Mouse (Mus musculus) neural tube, embryonic 15.5 days (tissue): ENCODE measurements around the gene Fbxl8. TPM values are rescaled to one million over a fixed set of nuclear protein-coding genes. Genes with fewer than 3 reads are reported as not detected.

Experiments used
- ATAC-seq: fragments of 200-750 bp; cut with Nextera tagmentation; 2 replicates; pipeline ENCODE4 v1.8.0; 2017; ENCODE audit warnings: mild to moderate bottlenecking, moderate TSS enrichment, moderate library complexity; ENCODE audit not compliant: low FRiP score
- H3K27ac ChIP-seq: fragments of 300-500 bp; sonication (generic); replicated peaks from 2 replicates; pipeline ENCODE4 v1.5.1; 2015; ENCODE audit warnings: mild to moderate bottlenecking, inconsistent platforms
- H3K27me3 ChIP-seq: fragments of 300-500 bp; sonication (generic); replicated peaks from 2 replicates; pipeline ENCODE4 v1.6.1; 2015; ENCODE audit warnings: inconsistent platforms
- H3K36me3 ChIP-seq: fragments of 300-500 bp; sonication (generic); 2 replicates; pipeline ENCODE4 v1.6.1; 2015; ENCODE audit warnings: inconsistent platforms
- H3K4me1 ChIP-seq: fragments of 300-500 bp; sonication (generic); 2 replicates; pipeline ENCODE4 v1.6.1; 2015; ENCODE audit warnings: inconsistent platforms
- H3K4me2 ChIP-seq: fragments of 300-500 bp; sonication (generic); 2 replicates; pipeline ENCODE4 v1.6.1; 2015; ENCODE audit warnings: inconsistent platforms, mild to moderate bottlenecking, moderate library complexity
- H3K4me3 ChIP-seq: fragments of 300-500 bp; sonication (generic); replicated peaks from 2 replicates; pipeline ENCODE4 v1.5.1; 2015; ENCODE audit warnings: mild to moderate bottlenecking, inconsistent platforms
- H3K9ac ChIP-seq: fragments of 300-500 bp; sonication (generic); replicated peaks from 2 replicates; pipeline ENCODE4 v1.6.1; 2015; ENCODE audit warnings: mild to moderate bottlenecking, inconsistent platforms
- H3K9me3 ChIP-seq: fragments of 300-500 bp; sonication (generic); replicated peaks from 2 replicates; pipeline ENCODE4 v1.6.1; 2016; ENCODE audit warnings: inconsistent platforms
- WGBS: fragments of 180-500 bp; shearing (Covaris S2); methylation state at CpG from one replicate; pipeline ENCODE4 v1.1.7; 2015; ENCODE audit warnings: mixed read lengths; 5-methylcytosine and 5-hydroxymethylcytosine counted together
- polyA plus RNA-seq: library from polyadenylated mRNA; unstranded; fragments of >200 nt; fragmentation: Nextera tagmentation; extraction: Ambion mirVana; gene quantifications from 2 replicates; pipeline ENCODE4 v1.2.1, GENCODE M21; 2015

Gene Fbxl8
- polyA plus RNA-seq, 1 experiment from 2014 or later = 1.9 TPM

DNA sequence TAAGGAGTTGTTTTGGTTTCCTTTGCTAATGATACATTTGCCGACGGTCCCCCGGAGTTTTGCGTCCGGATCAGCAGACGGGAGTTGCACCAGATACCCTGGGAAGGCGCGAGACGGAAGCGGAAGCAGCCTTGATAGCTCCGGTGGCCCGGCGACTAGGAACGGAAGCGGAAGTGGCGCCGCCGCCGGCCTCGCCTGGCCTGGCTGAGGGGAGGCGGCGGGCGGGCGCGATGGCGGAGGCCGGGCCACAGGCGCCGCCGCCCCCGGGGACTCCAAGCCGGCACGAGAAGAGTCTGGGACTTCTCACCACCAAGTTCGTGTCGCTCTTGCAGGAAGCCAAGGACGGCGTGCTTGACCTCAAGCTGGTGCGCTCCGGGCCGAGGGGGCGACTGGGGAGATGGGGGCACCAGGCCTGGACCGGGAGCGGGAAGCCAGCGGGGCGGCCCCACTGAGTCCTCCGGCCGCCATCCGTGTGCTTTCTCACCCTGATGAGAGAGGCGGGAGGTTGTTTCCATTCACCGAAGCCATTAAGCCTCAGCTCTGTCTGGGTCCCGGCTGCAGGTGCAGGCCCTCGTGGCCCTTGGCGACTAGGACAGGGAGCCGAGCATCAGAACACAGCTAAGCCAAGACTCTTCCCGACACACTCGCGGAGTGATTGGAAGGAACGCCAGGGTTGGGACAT, 33.2 kb downstream of the Fbxl8 start, which contains the start of gene E2f4:
E2f4 (plus strand) TSS at position 153 of the 682 bp plus-strand sequence.
- peaks cover 26% of the 10 kb centered on the region for H3K4me1 ChIP-seq
- H3K9ac ChIP-seq = peak within 1 kb of the TSS; percentile 82
- peak; percentile 89 for ATAC-seq
- H3K9me3 ChIP-seq = no peaks in the 10 kb centered on the region
- H3K4me2 ChIP-seq = peak within 1 kb of the TSS; percentile 90
- H3K36me3 ChIP-seq = peaks cover 37% of the 10 kb centered on the region
- H3K27me3 ChIP-seq = no peaks in the 10 kb centered on the region; the same call in 1 of the 2 replicates
- WGBS = under 1% methylated on average over 57 of the region's 58 CpGs
- peak within 1 kb of the TSS; percentile 75 for H3K4me3 ChIP-seq
- H3K27ac ChIP-seq = peak within 1 kb of the TSS; percentile 71

DNA sequence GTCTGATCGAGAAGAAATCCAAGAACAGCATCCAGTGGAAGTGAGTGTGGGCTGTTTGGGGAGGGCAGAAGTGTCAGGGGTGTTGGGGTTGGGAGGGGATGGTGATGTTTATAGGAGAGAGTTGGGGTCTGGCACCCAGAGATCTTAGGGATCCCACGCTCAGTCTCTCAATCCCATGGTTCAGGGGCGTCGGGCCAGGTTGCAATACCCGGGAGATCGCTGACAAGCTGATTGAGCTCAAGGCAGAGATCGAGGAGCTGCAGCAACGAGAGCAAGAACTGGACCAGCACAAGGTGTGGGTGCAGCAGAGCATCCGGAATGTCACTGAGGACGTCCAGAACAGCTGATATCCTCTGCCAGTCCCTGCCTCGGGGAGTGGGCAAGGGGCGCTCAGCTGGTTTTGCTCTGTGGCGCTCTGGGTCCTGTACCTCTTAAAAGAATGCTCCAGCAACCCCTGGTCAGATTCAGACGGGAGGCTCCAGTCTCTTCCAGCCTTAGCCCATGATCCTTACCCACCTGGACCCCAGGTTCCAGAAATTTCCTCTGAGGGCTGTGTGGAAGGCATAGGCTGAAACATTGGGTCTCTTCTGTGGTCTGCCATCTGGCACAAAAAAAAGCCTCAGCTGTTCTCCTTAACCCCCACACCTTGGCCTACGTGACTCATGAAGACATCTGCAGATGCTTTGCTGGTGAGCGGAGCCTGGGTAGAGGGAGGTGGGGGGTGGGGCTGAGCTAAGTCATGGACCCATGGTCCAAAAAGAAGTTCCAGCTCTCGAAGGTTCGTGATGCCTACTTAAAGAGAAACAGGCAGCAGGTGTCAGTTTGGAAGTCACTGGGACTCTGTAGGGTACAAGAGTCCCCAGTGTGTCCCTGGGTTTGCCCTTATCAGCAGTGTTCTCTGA, 34.2 kb downstream of the Fbxl8 start:
- peak overlapping the region; percentile 82 for H3K9ac ChIP-seq
- peak overlapping the region; percentile 75 for H3K4me3 ChIP-seq
- ATAC-seq = 0 out of 2 replicates have a peak, but pooled peaks have one; percentile 2
- H3K9me3 ChIP-seq = no peaks in the 10 kb centered on the region
- 67% methylated on average over 18 of the region's 18 CpGs for WGBS
- H3K4me1 ChIP-seq = peaks cover 26% of the 10 kb centered on the region
- peaks cover 44% of the 10 kb centered on the region for H3K36me3 ChIP-seq
- H3K27ac ChIP-seq = peak overlapping the region; percentile 61; the same call in 1 of the 2 replicates
- no peaks in the 10 kb centered on the region; the same call in 1 of the 2 replicates for H3K27me3 ChIP-seq
- H3K4me2 ChIP-seq = peak overlapping the region; percentile 90

DNA sequence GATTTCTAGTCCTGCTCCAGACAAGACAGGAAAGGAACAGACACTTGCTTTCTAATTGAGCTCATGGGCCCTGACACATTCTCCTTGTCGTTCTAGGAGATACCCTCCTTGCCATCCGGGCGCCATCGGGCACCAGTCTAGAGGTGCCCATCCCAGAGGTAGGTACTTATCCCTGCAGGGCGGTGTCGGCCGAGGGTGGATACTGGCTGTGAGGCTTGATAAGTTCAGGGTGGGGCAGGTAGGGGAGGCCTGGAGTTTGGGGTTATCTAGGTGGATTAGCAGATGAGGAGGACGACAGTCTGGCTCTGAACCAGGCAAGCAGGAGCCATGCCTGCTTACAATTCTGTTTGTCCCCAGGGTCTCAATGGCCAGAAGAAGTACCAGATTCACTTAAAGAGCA, 35.5 kb downstream of the Fbxl8 start:
- WGBS = 97% methylated on average over 8 of the region's 8 CpGs
- peaks cover 33% of the 10 kb centered on the region for H3K4me1 ChIP-seq
- no peaks in the 10 kb centered on the region; the same call in 1 of the 2 replicates for H3K27me3 ChIP-seq
- no peak for ATAC-seq
- H3K36me3 ChIP-seq = peaks cover 52% of the 10 kb centered on the region
- H3K4me3 ChIP-seq = no peak overlapping the region
- no peak overlapping the region for H3K9ac ChIP-seq
- H3K9me3 ChIP-seq = no peaks in the 10 kb centered on the region
- H3K27ac ChIP-seq = no peak overlapping the region
- no peak overlapping the region for H3K4me2 ChIP-seq

DNA sequence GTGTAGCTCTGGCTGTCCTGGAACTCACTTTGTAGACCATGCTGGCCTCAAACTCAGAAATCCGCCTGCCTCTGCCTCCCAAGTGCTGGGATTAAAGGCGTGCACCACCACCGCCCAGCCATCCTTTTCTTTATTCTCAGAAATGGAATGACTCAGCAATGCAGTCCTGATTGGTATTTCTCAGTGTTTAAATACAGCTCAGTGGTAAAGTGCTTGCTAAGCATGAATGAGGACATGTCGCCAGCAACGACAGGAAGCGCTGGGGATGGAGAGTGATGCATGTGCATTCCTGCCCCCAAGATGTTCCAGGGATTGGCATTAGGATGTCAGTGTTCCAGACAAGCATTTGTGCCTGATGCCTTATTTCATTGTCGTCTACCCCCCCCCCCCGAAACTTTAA, 38.9 kb downstream of the Fbxl8 start:
- Histone ChIP-seq H3K27ac (no peak overlapping the region), H3K9me3 (no peaks in the 10 kb centered on the region), H3K4me1 (peaks cover 34% of the 10 kb centered on the region), H3K27me3 (no peaks in the 10 kb centered on the region), H3K4me3 (no peak overlapping the region), H3K9ac (no peak overlapping the region), H3K4me2 (no peak overlapping the region), H3K36me3 (peaks cover 74% of the 10 kb centered on the region)
- 88% methylated on average over 8 of the region's 8 CpGs for WGBS
- ATAC-seq = no peak

DNA sequence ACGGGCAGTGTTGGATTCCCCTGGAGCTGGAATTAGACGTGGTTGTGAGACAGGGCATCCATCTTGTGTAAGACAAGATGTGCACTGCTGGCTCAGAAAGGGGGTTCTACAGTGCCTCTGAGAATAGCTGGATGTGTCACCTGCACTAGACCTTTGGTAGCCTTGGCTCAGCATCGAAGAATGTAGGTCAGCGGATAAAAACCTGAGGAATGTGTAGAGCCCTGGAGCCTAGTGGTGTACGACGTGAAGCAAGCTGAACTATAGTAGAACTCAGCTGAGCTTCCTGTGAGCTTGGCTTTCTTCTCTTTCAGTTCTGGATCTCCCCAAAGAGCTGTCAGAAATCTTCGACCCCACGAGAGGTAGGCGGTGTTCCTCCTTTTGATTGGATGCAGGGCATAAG, 39.4 kb downstream of the Fbxl8 start:
- Histone ChIP-seq H3K36me3 (peaks cover 76% of the 10 kb centered on the region), H3K27ac (no peak overlapping the region), H3K4me3 (no peak overlapping the region), H3K4me2 (no peak overlapping the region), H3K4me1 (peaks cover 29% of the 10 kb centered on the region), H3K9ac (no peak overlapping the region), H3K27me3 (no peaks in the 10 kb centered on the region), H3K9me3 (no peaks in the 10 kb centered on the region)
- WGBS = 77% methylated on average over 9 of the region's 9 CpGs
- ATAC-seq = no peak

DNA sequence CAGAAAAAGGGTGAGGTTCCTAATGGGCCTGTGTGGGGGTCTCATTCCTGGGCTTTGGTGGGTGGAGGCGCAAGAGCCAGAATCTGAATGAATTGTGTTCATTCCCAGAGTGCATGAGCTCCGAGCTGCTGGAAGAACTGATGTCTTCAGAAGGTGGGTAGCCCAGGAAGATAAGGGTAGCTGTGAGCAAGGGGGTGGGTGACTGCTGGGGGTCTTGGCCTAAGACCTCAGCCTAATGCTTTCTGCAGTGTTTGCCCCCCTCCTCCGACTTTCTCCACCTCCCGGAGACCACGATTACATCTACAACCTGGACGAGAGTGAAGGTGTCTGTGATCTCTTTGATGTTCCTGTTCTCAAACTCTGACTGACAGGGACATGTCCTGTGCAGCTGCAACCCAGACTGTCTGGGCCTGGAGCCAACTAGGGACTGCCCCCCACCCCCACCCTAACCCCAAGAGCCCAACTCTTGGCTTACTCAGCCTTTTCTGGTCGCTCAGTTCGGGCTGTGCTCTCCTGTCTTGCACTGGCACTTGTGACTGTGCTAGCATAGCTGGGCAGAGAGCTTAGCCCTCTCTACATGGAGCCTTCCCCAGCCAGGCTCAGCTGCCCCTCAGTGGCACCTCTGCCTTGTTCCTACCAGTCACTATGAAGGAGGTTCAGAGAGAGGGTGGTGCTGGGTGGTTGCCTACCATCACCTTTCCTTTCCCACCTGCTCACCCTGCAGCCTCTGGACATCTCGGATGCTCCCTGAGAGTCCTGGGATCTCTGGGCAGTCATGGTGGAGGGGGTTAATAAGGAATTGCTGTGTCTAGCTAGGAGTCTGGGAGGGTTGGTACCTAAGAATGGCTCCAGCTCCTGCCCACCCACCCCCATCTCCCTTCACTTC, 40.1 kb downstream of the Fbxl8 start:
- no peak for ATAC-seq
- Histone ChIP-seq H3K4me2 (no peak overlapping the region), H3K27ac (peak overlapping the region; percentile 48), H3K27me3 (no peaks in the 10 kb centered on the region), H3K36me3 (peaks cover 78% of the 10 kb centered on the region), H3K4me1 (peaks cover 24% of the 10 kb centered on the region), H3K9ac (no peak overlapping the region), H3K9me3 (no peaks in the 10 kb centered on the region), H3K4me3 (no peak overlapping the region)
- WGBS = 72% methylated on average over 9 of the region's 9 CpGs

DNA sequence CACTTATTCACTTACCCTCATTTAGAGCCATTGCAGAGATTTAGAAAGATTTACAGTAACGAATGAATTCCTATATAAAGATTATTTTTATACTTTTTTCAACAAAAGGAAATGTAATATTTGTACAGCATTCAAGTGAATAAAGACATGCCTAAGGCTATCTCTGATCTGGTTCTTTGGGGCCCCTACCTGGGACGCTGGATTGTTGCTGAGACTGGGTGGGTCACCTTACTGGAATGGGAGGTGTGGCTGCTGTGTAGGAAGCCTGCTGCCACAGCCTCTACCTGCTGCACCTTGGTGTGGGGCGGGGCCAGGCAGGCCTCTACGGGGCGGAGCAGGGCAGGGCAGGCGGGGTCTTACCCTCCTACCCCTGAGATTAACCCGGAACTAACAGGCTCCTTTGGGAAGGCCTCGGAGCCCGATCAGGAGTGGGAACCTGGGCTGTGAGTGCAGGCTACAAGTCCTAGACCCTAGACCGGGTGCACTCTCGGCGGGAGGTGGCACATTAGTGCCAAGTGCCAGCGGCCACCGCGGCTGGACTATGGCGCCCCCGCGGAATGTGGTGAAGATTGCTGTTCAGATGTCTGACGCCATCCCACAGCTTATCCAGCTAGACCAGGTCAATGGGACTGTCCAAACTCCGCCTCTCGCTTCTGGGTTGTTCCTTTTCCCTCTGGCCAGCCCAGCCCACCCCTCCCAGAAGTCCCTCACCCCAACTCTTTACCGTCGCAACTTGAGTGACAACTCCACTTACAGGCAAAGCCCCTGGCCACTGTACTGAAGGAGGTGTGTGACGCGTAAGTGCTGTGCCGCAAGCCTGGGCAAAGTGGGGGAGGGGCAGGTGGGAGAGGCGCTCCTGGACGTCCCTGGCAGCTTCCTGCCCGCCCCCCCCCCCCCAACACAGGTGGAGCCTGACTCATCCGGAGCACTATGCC, 41.0 kb downstream of the Fbxl8 start, which contains the start of gene Elmo3:
Elmo3 (plus strand) TSS at position 391 of the 935 bp plus-strand sequence.
- Histone ChIP-seq H3K27me3 (no peaks in the 10 kb centered on the region), H3K4me2 (peak within 1 kb of the TSS; percentile 50), H3K9ac (no peak within 1 kb of the TSS), H3K9me3 (no peaks in the 10 kb centered on the region), H3K4me3 (peak within 1 kb of the TSS; percentile 8), H3K27ac (peak within 1 kb of the TSS; percentile 48), H3K36me3 (peaks cover 78% of the 10 kb centered on the region), H3K4me1 (peaks cover 20% of the 10 kb centered on the region)
- 12% methylated on average over 30 of the region's 30 CpGs for WGBS
- ATAC-seq = peak; percentile 55

DNA sequence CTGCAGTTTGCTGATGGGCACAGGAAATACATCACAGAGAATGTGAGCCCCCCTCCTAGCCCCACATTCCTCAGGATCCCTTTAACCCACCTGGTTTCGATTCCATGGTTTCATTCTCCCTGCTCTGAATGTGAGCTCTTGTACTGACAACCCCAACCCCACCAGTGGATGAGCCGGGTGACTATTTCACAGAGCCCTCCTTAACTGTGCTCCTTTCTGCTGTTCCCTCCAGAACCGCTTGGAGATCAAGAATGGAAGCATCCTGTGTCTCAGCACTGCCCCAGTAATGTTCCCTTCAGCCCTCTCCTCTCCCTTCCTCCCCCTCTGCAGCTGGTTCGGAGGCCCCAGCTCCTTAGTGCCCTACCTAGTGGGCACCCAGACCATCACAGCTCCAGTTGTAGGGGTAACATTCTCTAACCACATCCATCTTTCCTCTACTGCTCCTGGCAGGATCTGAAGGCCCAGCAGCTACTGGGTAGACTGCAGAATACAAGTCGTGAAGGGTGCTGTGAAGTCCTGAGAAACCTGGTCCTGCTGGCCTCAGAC, 41.8 kb downstream of the Fbxl8 start:
- H3K4me3 ChIP-seq = no peak overlapping the region
- peak overlapping the region; percentile 50 for H3K4me2 ChIP-seq
- ATAC-seq = peak; percentile 14; the same call in 1 of the 2 replicates
- H3K27me3 ChIP-seq = no peaks in the 10 kb centered on the region
- 62% methylated on average over 5 of the region's 5 CpGs for WGBS
- peaks cover 74% of the 10 kb centered on the region for H3K36me3 ChIP-seq
- H3K9me3 ChIP-seq = no peaks in the 10 kb centered on the region
- no peak overlapping the region for H3K27ac ChIP-seq
- peaks cover 20% of the 10 kb centered on the region for H3K4me1 ChIP-seq
- H3K9ac ChIP-seq = no peak overlapping the region

DNA sequence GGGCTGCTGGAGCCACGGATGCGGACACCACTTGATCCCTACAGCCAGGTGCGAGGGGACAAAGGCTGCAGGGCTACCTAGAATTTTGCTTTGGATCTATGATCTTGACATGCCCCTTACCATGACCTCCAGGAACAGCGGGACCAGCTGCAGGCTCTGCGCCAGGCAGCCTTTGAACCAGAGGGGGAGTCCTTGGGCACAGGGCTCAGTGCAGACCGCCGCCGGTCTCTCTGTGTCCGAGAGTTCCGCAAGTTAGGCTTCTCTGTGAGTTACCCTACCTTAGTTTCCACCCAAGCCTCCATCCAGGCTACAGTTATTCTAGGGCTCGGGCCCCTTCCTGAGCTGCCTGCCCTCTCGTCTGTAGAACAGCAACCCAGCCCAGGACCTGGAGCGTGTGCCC, 43.2 kb downstream of the Fbxl8 start:
- Histone ChIP-seq H3K36me3 (peaks cover 74% of the 10 kb centered on the region), H3K27ac (no peak overlapping the region)
- WGBS = 94% methylated on average over 13 of the region's 13 CpGs

DNA sequence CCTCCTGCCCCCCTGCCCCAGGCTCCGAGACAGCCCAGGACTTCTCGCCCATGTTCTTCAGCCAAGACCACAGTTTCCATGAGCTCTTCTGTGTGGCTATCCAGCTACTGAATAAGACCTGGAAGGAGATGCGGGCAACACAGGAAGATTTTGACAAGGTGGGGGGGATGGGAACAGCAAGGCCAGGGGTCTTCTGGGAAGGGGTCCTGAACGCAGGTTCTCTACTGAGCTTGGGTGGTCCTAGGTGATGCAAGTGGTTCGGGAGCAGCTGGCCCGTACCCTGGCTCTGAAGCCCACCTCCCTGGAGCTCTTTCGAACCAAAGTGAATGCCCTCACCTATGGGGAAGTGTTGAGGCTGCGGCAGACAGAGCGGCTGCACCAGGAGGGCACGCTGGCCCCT, 44.0 kb downstream of the Fbxl8 start:
- no peak for ATAC-seq
- Histone ChIP-seq H3K4me2 (no peak overlapping the region), H3K4me1 (peaks cover 20% of the 10 kb centered on the region), H3K36me3 (peaks cover 76% of the 10 kb centered on the region), H3K27me3 (no peaks in the 10 kb centered on the region), H3K27ac (no peak overlapping the region), H3K9me3 (no peaks in the 10 kb centered on the region), H3K4me3 (no peak overlapping the region), H3K9ac (no peak overlapping the region)
- WGBS = 96% methylated on average over 10 of the region's 10 CpGs

More for the DNA sequence above, 43.2 kb downstream of the Fbxl8 start:
- ATAC-seq = no peak
- no peak overlapping the region for H3K4me2 ChIP-seq
- no peaks in the 10 kb centered on the region for H3K27me3 ChIP-seq
- no peak overlapping the region for H3K9ac ChIP-seq
- H3K4me1 ChIP-seq = peaks cover 20% of the 10 kb centered on the region
- H3K9me3 ChIP-seq = no peaks in the 10 kb centered on the region
- H3K4me3 ChIP-seq = no peak overlapping the region
